Mouse (Mus musculus) CH12.LX (cell line): ENCODE measurements around the gene Ndc1. TPM values are rescaled to one million over a fixed set of nuclear protein-coding genes. Genes with fewer than 3 reads are reported as not detected.

Experiments
- DNase-seq: peaks from one replicate; pipeline ENCODE4 v3.0.0-alpha.2; 2013; ENCODE audit errors: extremely low read depth
- H3K27ac ChIP-seq: 2 replicates; pipeline ENCODE4 v1.5.1; 2012; ENCODE audit warnings: low read depth, mild to moderate bottlenecking, control low read depth, moderate library complexity; ENCODE audit not compliant: insufficient read depth
- H3K27me3 ChIP-seq: replicated peaks from 2 replicates; pipeline ENCODE3; 2012; ENCODE audit warnings: inconsistent platforms
- H3K36me3 ChIP-seq, 2 experiments: replicated peaks in 1 of 2; 2 replicates each; pipeline versions ENCODE3 to v1.6.1; 2012; ENCODE audit warnings: inconsistent platforms in 1 of 2, low read length in 1 of 2, mild to moderate bottlenecking in 1 of 2, mixed read lengths in 1 of 2, moderate library complexity in 1 of 2; ENCODE audit not compliant: control insufficient read depth in 1 of 2, insufficient read depth in 1 of 2
- H3K4me1 ChIP-seq, 2 experiments: 2 replicates each; pipeline ENCODE4 v1.6.1; 2012; ENCODE audit warnings: inconsistent platforms in 1 of 2, moderate library complexity in 1 of 2; ENCODE audit not compliant: insufficient read depth in 2 of 2, control insufficient read depth in 1 of 2
- H3K4me2 ChIP-seq: 2 replicates; pipeline ENCODE4 v1.6.1; 2012; ENCODE audit warnings: low read depth, mild to moderate bottlenecking, control low read depth; ENCODE audit not compliant: poor library complexity, insufficient read depth, severe bottlenecking
- H3K4me3 ChIP-seq, 3 experiments: fragments of 150-350 bp in 1 of 3; sonication (generic) in 1 of 3; replicated peaks in 1 of 3; 2 replicates each; pipeline versions ENCODE3 to v1.5.1; 2011 to 2012; ENCODE audit warnings: low read depth in 2 of 3, low read length in 2 of 3, mild to moderate bottlenecking in 2 of 3, moderate library complexity in 2 of 3, control low read depth in 1 of 3, improper control_type of control experiment in 1 of 3, inconsistent platforms in 1 of 3, mixed read lengths in 1 of 3; ENCODE audit not compliant: poor library complexity in 1 of 3
- H3K79me2 ChIP-seq: replicated peaks from 2 replicates; pipeline ENCODE4 v1.6.1; 2012; ENCODE audit warnings: mild to moderate bottlenecking, moderate library complexity; ENCODE audit not compliant: control insufficient read depth, poor library complexity, insufficient read depth, severe bottlenecking; ENCODE audit errors: extremely low read depth
- H3K9ac ChIP-seq: 2 replicates; pipeline ENCODE4 v1.6.1; 2012; ENCODE audit warnings: low read depth, mild to moderate bottlenecking, control low read depth, moderate library complexity; ENCODE audit not compliant: insufficient read depth
- H3K9me3 ChIP-seq: replicated peaks from 2 replicates; pipeline ENCODE3; 2012; ENCODE audit warnings: low read length, inconsistent platforms, mixed read lengths
- CHD2 ChIP-seq: IDR thresholded peaks from 2 replicates; pipeline ENCODE4 v1.6.1; 2011; ENCODE audit warnings: low read length, improper control_type of control experiment
- ELF1 ChIP-seq: IDR thresholded peaks from 2 replicates; pipeline ENCODE4 v1.6.1; 2014; ENCODE audit warnings: low read depth, mild to moderate bottlenecking, inconsistent platforms, low read length, improper control_type of control experiment
- EP300 ChIP-seq: IDR thresholded peaks from 2 replicates; pipeline ENCODE4 v1.6.1; 2011; ENCODE audit warnings: low read length, improper control_type of control experiment
- HCFC1 ChIP-seq: IDR thresholded peaks from 2 replicates; pipeline ENCODE4 v1.6.1; 2012; ENCODE audit warnings: low read depth, mild to moderate bottlenecking, inconsistent platforms, low read length, improper control_type of control experiment
- IRF4 ChIP-seq: IDR thresholded peaks from 2 replicates; pipeline ENCODE4 v1.6.1; 2014; ENCODE audit warnings: low read depth, mild to moderate bottlenecking, inconsistent platforms, low read length, improper control_type of control experiment
- JUN ChIP-seq: IDR thresholded peaks from 2 replicates; pipeline ENCODE4 v1.6.1; 2011; ENCODE audit warnings: low read depth, mild to moderate bottlenecking, low read length, improper control_type of control experiment, moderate library complexity; ENCODE audit not compliant: insufficient read depth
- JUND ChIP-seq: conservative IDR thresholded peaks from 2 replicates; pipeline ENCODE4 v1.6.1; 2011; ENCODE audit warnings: low read depth, low read length, improper control_type of control experiment
- KAT2A ChIP-seq: IDR thresholded peaks from 2 replicates; pipeline ENCODE4 v1.6.1; 2012; ENCODE audit warnings: low read length, improper control_type of control experiment, inconsistent platforms; ENCODE audit not compliant: insufficient replicate concordance
- MAFK ChIP-seq: IDR thresholded peaks from 2 replicates; pipeline ENCODE4 v1.6.1; 2011; ENCODE audit warnings: low read length, improper control_type of control experiment; ENCODE audit not compliant: insufficient replicate concordance
- MAX ChIP-seq: IDR thresholded peaks from 2 replicates; pipeline ENCODE4 v1.6.1; 2011; ENCODE audit warnings: low read length, improper control_type of control experiment
- MEF2A ChIP-seq: IDR thresholded peaks from 2 replicates; pipeline ENCODE4 v1.6.1; 2014; ENCODE audit warnings: low read depth, mild to moderate bottlenecking, inconsistent platforms, low read length, improper control_type of control experiment, borderline replicate concordance
- MXI1 ChIP-seq: IDR thresholded peaks from 2 replicates; pipeline ENCODE4 v1.6.1; 2011; ENCODE audit warnings: mild to moderate bottlenecking, low read depth, low read length, improper control_type of control experiment
- MYC ChIP-seq: IDR thresholded peaks from 2 replicates; pipeline ENCODE4 v1.6.1; 2011; ENCODE audit warnings: low read depth, mild to moderate bottlenecking, improper control_type of control experiment, low read length
- NELFE ChIP-seq: IDR thresholded peaks from 2 replicates; pipeline ENCODE4 v1.6.1; 2011; ENCODE audit warnings: low read depth, low read length, improper control_type of control experiment
- NRF1 ChIP-seq: IDR thresholded peaks from 2 replicates; pipeline ENCODE4 v1.6.1; 2014; ENCODE audit warnings: low read depth, mild to moderate bottlenecking, inconsistent platforms, low read length, improper control_type of control experiment, moderate library complexity
- PAX5 ChIP-seq: IDR thresholded peaks from 2 replicates; pipeline ENCODE4 v1.6.1; 2012; ENCODE audit warnings: low read length, inconsistent platforms, mixed read lengths
- POLR2A ChIP-seq: IDR thresholded peaks from 2 replicates; pipeline ENCODE4 v1.6.1; 2011; ENCODE audit warnings: low read depth, mild to moderate bottlenecking, improper control_type of control experiment, low read length
- POLR2AphosphoS2 ChIP-seq: IDR thresholded peaks from 2 replicates; pipeline ENCODE4 v1.6.1; 2011; ENCODE audit warnings: low read depth, low read length, improper control_type of control experiment
- RAD21 ChIP-seq: IDR thresholded peaks from 2 replicates; pipeline ENCODE4 v1.6.1; 2011; ENCODE audit warnings: low read depth, mild to moderate bottlenecking, low read length, improper control_type of control experiment, moderate library complexity
- RCOR1 ChIP-seq: conservative IDR thresholded peaks from 2 replicates; pipeline ENCODE4 v1.6.1; 2012; ENCODE audit warnings: low read depth, mild to moderate bottlenecking, inconsistent platforms, low read length, improper control_type of control experiment
- SMC3 ChIP-seq: IDR thresholded peaks from 2 replicates; pipeline ENCODE4 v1.6.1; 2011; ENCODE audit warnings: low read depth, low read length, improper control_type of control experiment
- TBP ChIP-seq: conservative IDR thresholded peaks from 2 replicates; pipeline ENCODE4 v1.6.1; 2011; ENCODE audit warnings: low read depth, low read length, improper control_type of control experiment
- TCF12 ChIP-seq: IDR thresholded peaks from 2 replicates; pipeline ENCODE4 v1.6.1; 2014; ENCODE audit warnings: low read depth, mild to moderate bottlenecking, inconsistent platforms, low read length, improper control_type of control experiment
- UBTF ChIP-seq: IDR thresholded peaks from 2 replicates; pipeline ENCODE4 v1.6.1; 2012; ENCODE audit warnings: low read depth, mild to moderate bottlenecking, inconsistent platforms, low read length, improper control_type of control experiment, moderate library complexity
- USF1 ChIP-seq: IDR thresholded peaks from 2 replicates; pipeline ENCODE4 v1.6.1; 2014; ENCODE audit warnings: low read depth, mild to moderate bottlenecking, inconsistent platforms, low read length, improper control_type of control experiment
- USF2 ChIP-seq: conservative IDR thresholded peaks from 2 replicates; pipeline ENCODE4 v1.6.1; 2011; ENCODE audit warnings: low read depth, low read length, improper control_type of control experiment
- ZC3H11A ChIP-seq: IDR thresholded peaks from 2 replicates; pipeline ENCODE4 v1.6.1; 2012; ENCODE audit warnings: low read depth, mild to moderate bottlenecking, inconsistent platforms, low read length, improper control_type of control experiment
- ZKSCAN1 ChIP-seq: IDR thresholded peaks from 2 replicates; pipeline ENCODE4 v1.6.1; 2012; ENCODE audit warnings: low read depth, inconsistent platforms, low read length, improper control_type of control experiment, borderline replicate concordance
- ZNF384 ChIP-seq: IDR thresholded peaks from 2 replicates; pipeline ENCODE4 v1.6.1; 2012; ENCODE audit warnings: low read depth, low read length, improper control_type of control experiment, inconsistent platforms
- dilution Hi-C: fragments of 300-500 bp; cut with MboI; formaldehyde crosslinking; loops from 2 replicates; pipeline ENCODE4 v1.14.3; 2020; ENCODE audit warnings: low sequenced_read_pairs; ENCODE audit not compliant: extremely low pct_unique_long_range_greater_than_20kb, extremely low pct_ligation_motif_present
- in situ Hi-C: fragments of 300-500 bp; cut with MboI; formaldehyde crosslinking; loops from 3 replicates; pipeline ENCODE4 v1.14.3; 2019; ENCODE audit warnings: low sequenced_read_pairs, low pct_ligation_motif_present, low pct_unique_long_range_greater_than_20kb, mixed read lengths
- polyA plus RNA-seq: library from polyadenylated mRNA; unstranded; fragments of >175 nt; gene quantifications from 2 replicates; pipeline ENCODE4 v1.2.1, GENCODE M21; 2012; ENCODE audit warnings: low read depth; ENCODE audit not compliant: insufficient read length
- total RNA-seq, 2 experiments: library from RNA; depleted of rRNA; stranded (reverse); fragments of 300-350 nt in 1 of 2; fragments of >200 nt in 1 of 2; gene quantifications; 2 replicates each; pipeline ENCODE4 v1.2.3; 2012 to 2014

The Ndc1 gene
- total and polyA plus RNA-seq, 3 experiments = 49.1 to 86.5 (median 71.3) TPM

GRCm38 (mm10) chr4:107387465-107387864 lies 19.9 kb downstream of the Ndc1 start:
- no peaks in the 10 kb centered on the region for H3K9me3 ChIP-seq
- DNase-seq = no peak
- H3K4me2 ChIP-seq = no peak overlapping the region
- in situ Hi-C loops (no loop called here), dilution Hi-C loops (no loop called here)
- no peaks in the 10 kb centered on the region for H3K4me1 ChIP-seq
- no peaks in the 10 kb centered on the region for H3K27me3 ChIP-seq
- no peaks in the 10 kb centered on the region; the same call in 1 of the 2 replicates for H3K79me2 ChIP-seq
- H3K27ac ChIP-seq = no peak overlapping the region
- TF ChIP-seq MAX (no peak), ZC3H11A (no peak), KAT2A (no peak), NRF1 (no peak), ZKSCAN1 (no peak), TCF12 (no peak), POLR2AphosphoS2 (no peak), USF1 (no peak), USF2 (no peak), RAD21 (no peak), RCOR1 (no peak), MEF2A (no peak), ELF1 (no peak), SMC3 (no peak), HCFC1 (no peak), NELFE (no peak), JUN (no peak), IRF4 (no peak), ZNF384 (no peak), MAFK (no peak)
- H3K36me3 ChIP-seq = peaks cover 72 to 89% of the 10 kb centered on the region in 2 experiments
- no peak overlapping the region for H3K9ac ChIP-seq
- H3K4me3 ChIP-seq = no peak overlapping the region

GRCm38 (mm10) chr4:107388291-107388690 lies 20.7 kb downstream of the Ndc1 start:
- in situ Hi-C loops = no loop called here
- no peaks in the 10 kb centered on the region; the same call in 1 of the 2 replicates for H3K79me2 ChIP-seq
- H3K4me1 ChIP-seq = no peaks in the 10 kb centered on the region
- H3K4me2 ChIP-seq = no peak overlapping the region
- H3K9me3 ChIP-seq = no peaks in the 10 kb centered on the region
- peaks cover 71 to 89% of the 10 kb centered on the region in 2 experiments for H3K36me3 ChIP-seq
- H3K4me3 ChIP-seq = no peak overlapping the region
- dilution Hi-C loops = no loop called here
- no peak overlapping the region for H3K27ac ChIP-seq
- H3K9ac ChIP-seq = no peak overlapping the region
- H3K27me3 ChIP-seq = no peaks in the 10 kb centered on the region
- no peak for DNase-seq
- TF ChIP-seq TBP (no peak), USF1 (no peak), RCOR1 (no peak), JUND (no peak), UBTF (no peak), TCF12 (no peak), PAX5 (no peak), POLR2A (no peak), ZC3H11A (no peak), MAX (no peak), POLR2AphosphoS2 (no peak), MXI1 (no peak), NELFE (no peak), IRF4 (no peak), NRF1 (no peak), CHD2 (no peak), EP300 (no peak), KAT2A (no peak), MYC (no peak), MAFK (no peak)
